Mouse (Mus musculus) kidney, embryonic 15.5 days (tissue): ENCODE results near the gene Cdkn2aip. TPM values are rescaled to one million over a fixed set of nuclear protein-coding genes. Genes with fewer than 3 reads are reported as not detected.

Source experiments
- ATAC-seq: fragments of 200-750 bp; cut with Nextera tagmentation; replicated peaks from 2 replicates; pipeline ENCODE4 v1.8.0; 2017; ENCODE audit warnings: moderate TSS enrichment; ENCODE audit not compliant: low FRiP score
- H3K27ac ChIP-seq: fragments of 300-500 bp; sonication (generic); 2 replicates; pipeline ENCODE4 v1.5.1; 2015; ENCODE audit warnings: mild to moderate bottlenecking, inconsistent platforms
- H3K27me3 ChIP-seq: fragments of 300-500 bp; sonication (generic); 2 replicates; pipeline ENCODE4 v1.6.1; 2015; ENCODE audit warnings: inconsistent platforms
- H3K36me3 ChIP-seq: fragments of 300-500 bp; sonication (generic); 2 replicates; pipeline ENCODE4 v1.6.1; 2015; ENCODE audit warnings: inconsistent platforms
- H3K4me1 ChIP-seq: fragments of 300-500 bp; sonication (generic); 2 replicates; pipeline ENCODE4 v1.6.1; 2015; ENCODE audit warnings: inconsistent platforms
- H3K4me2 ChIP-seq: fragments of 300-500 bp; sonication (generic); 2 replicates; pipeline ENCODE4 v1.6.1; 2015; ENCODE audit warnings: moderate library complexity, mild to moderate bottlenecking, inconsistent platforms
- H3K4me3 ChIP-seq: fragments of 300-500 bp; sonication (generic); replicated peaks from 2 replicates; pipeline ENCODE4 v1.5.1; 2015; ENCODE audit warnings: mild to moderate bottlenecking, inconsistent platforms
- H3K9ac ChIP-seq: fragments of 300-500 bp; sonication (generic); 2 replicates; pipeline ENCODE4 v1.6.1; 2015; ENCODE audit warnings: mild to moderate bottlenecking, inconsistent platforms
- H3K9me3 ChIP-seq: fragments of 300-500 bp; sonication (generic); replicated peaks from 2 replicates; pipeline ENCODE4 v1.6.1; 2016; ENCODE audit warnings: inconsistent platforms
- WGBS: fragments of 180-500 bp; shearing (Covaris S2); methylation state at CpG from one replicate; pipeline ENCODE4 v1.1.7; 2015; ENCODE audit warnings: mixed read lengths; 5-methylcytosine and 5-hydroxymethylcytosine counted together
- polyA plus RNA-seq: library from polyadenylated mRNA; unstranded; fragments of >200 nt; fragmentation: Nextera tagmentation; extraction: Ambion mirVana; gene quantifications from 2 replicates; pipeline ENCODE4 v1.2.1, GENCODE M21; 2015

The Cdkn2aip gene
- polyA plus RNA-seq = 24.5 and 27.9 TPM in 2 replicates

DNA sequence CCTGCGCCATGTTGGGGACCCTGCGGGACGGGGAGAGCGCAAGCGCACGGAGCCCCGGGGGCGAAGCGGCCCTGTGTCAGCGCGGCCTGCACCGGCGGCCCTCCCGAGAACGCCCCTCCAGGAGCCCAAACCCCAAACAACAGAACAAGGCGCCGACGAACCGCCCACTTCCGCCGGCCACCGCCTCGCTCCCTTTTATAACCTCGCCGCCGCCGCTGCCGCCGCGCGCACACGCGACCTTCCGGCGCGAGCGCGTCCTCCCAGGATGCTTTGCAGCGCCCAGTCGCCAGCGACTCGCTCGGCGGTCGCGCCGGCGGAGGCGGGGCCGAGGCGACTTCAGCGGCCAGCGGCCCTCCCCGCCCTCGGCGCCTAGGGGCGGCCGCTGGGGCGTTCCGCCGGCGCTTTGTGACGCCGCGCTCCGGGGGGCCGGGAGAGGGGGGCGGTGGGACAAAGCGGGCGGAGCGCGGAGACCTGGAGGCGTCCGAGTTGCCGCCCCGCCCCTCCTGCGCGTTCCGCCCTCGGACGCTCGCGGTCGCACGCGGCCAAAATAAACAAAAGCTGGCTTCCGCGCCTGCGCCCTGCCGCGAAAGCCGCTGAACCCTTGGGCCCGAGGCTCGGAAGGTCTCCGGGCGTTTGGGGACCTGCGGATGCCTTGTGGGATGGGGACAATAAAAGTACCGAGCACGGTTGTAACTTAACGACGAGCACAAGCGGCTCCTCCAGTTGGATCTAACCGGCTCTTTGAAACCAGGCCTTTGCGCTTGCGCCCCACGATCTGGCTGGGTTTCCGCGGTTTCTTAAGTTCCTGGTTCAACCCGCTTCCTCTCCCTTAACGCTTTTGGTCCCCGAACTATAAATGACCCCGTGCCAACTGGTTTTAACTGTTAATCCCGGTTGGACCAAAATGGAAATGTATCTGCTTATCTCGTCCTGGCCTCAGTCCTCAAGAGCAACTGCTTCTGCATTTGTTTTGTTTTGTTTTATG lies at the start of gene Cdkn2aip:
Gene Cdkn2aip, minus strand, starts transcription at position 172 of the 985 bp plus-strand sequence.
- peaks cover 17% of the 10 kb centered on the region for H3K36me3 ChIP-seq
- peak within 1 kb of the TSS; percentile 80 for H3K4me2 ChIP-seq
- peak within 1 kb of the TSS; percentile 70 for H3K4me3 ChIP-seq
- WGBS = under 1% methylated on average over 106 of the region's 114 CpGs
- H3K9me3 ChIP-seq = no peaks in the 10 kb centered on the region
- H3K4me1 ChIP-seq = peaks cover 16% of the 10 kb centered on the region
- H3K27me3 ChIP-seq = no peaks in the 10 kb centered on the region
- ATAC-seq = peak; percentile 97
- H3K27ac ChIP-seq = peak within 1 kb of the TSS; percentile 98
- peak within 1 kb of the TSS; percentile 71 for H3K9ac ChIP-seq

DNA sequence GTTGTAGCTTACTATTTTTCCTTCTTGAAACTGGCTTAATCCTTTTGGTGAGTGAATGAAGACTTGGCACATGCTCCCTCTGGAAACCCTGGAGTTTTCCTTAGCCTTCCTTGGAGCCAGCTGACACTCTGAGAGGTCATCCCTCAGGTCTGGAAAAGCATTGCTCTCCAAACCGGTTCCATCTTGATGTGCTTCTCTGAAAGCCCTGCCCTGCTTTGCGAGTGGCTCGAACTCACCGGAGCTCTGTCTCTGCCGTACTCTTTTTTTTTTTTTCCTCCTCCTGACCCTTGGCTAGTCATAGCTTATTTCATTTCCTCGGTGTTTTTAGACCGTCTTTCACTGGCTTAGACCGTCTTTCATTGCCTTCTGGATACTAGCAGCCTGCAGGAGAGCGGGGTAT lies 49.5 kb upstream of the Cdkn2aip start:
- ATAC-seq = peak; percentile 16; the same call in 1 of the 2 replicates
- Histone ChIP-seq H3K4me2 (peak overlapping the region; percentile 56), H3K4me1 (peaks cover 32% of the 10 kb centered on the region), H3K9me3 (no peaks in the 10 kb centered on the region), H3K4me3 (no peak overlapping the region), H3K36me3 (no peaks in the 10 kb centered on the region), H3K27me3 (0 out of 2 replicates have a peak, but pooled peaks cover 3% of the 10 kb centered on the region), H3K9ac (no peak overlapping the region), H3K27ac (no peak overlapping the region; the same call in 1 of the 2 replicates)
- 22% methylated on average over 9 of the region's 9 CpGs for WGBS

DNA sequence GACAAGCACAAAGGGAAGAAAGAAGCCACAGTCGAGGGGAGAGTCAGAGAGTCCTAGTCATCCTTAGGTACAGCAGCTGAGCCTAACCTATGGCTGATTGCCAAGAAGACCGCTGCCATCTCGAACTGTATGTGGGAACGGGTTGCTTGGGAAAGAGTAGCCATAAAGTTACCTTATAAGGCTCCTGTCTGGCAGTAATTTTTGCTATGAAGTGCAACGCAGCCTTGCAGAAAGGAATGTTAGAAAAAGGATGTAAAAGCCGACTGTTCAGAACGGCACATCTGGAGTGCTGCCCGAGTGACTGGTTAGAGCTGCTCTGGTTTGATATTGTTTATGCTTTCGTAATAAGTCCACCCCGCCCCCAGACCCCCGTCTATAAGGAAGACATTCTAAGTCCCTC lies 47.0 kb upstream of the Cdkn2aip start:
- WGBS = 49% methylated on average over 11 of the region's 11 CpGs
- no peak for ATAC-seq

DNA sequence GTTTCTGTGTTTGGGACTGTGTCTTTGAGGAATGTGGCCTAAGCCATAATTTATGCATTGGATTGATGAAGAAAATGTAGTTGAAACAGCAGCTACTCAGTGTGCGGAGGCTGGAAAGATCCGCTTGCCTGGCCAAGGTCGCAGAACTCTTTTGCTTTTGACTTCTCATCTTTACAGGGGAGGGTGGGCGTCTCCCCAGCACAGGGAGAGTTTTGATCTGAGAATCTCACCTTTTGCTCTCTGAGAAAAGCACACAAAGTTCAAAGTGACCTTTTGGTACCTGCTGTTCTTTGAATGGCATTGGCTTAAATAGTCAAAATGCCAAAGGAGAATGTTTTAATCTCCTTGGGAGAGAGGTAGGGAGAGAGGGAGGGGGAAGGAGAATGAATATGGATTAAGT lies 46.5 kb upstream of the Cdkn2aip start:
- no peak overlapping the region for H3K4me2 ChIP-seq
- no peak for ATAC-seq
- no peaks in the 10 kb centered on the region for H3K9me3 ChIP-seq
- H3K4me3 ChIP-seq = no peak overlapping the region
- H3K27me3 ChIP-seq = 0 out of 2 replicates have a peak, but pooled peaks cover 3% of the 10 kb centered on the region
- H3K36me3 ChIP-seq = no peaks in the 10 kb centered on the region
- 30% methylated on average over 4 of the region's 4 CpGs for WGBS
- H3K4me1 ChIP-seq = peaks cover 32% of the 10 kb centered on the region
- H3K9ac ChIP-seq = no peak overlapping the region
- H3K27ac ChIP-seq = peak overlapping the region; percentile 29

More for the DNA sequence above, 47.0 kb upstream of the Cdkn2aip start:
- no peak overlapping the region for H3K9ac ChIP-seq
- H3K36me3 ChIP-seq = no peaks in the 10 kb centered on the region
- H3K4me3 ChIP-seq = no peak overlapping the region
- peaks cover 32% of the 10 kb centered on the region for H3K4me1 ChIP-seq
- H3K4me2 ChIP-seq = no peak overlapping the region
- H3K27me3 ChIP-seq = 0 out of 2 replicates have a peak, but pooled peaks cover 3% of the 10 kb centered on the region
- peak overlapping the region; percentile 29; the same call in 1 of the 2 replicates for H3K27ac ChIP-seq
- H3K9me3 ChIP-seq = no peaks in the 10 kb centered on the region

DNA sequence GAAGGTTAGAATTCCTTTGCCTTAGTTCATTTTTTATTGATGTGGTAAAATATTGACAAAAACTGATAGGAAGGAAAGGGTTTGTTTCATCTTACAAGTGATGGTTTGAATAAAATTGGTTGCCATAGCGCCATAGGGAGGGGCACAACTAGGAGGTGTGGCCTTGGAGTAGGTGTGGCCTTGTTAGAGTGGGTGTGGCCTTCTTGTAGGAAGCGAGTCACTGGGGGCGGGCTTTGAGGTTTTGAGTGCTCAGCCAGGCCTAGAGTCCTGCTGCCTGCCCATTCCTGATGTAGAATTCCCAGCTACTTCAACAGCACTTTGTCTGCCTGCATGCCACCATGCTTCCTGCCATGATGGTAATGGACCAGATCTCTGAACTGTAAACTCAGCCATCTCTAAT lies 39.4 kb upstream of the Cdkn2aip start:
- ATAC-seq = no peak
- no peaks in the 10 kb centered on the region for H3K36me3 ChIP-seq
- WGBS = 85% methylated on average over 3 of the region's 3 CpGs

DNA sequence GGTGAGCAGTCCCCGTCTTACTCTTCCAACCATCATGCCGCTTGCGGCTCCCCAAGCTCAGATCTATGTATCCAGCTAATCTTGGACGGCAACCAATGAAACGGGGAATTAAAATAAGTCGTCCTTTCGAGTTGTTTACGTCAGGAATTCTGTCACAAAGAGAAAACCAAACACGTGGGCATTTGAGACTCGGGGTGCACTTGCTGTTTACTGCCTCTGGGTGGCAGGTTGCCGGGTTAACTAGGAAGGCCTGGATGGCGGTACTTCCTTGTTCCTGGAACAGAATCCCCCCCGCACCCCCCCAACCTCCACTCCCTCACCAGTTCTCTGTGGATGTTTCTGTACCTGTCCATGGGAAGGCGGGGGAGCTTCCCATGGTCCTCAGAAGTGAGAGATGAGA lies 36.4 kb upstream of the Cdkn2aip start:
- ATAC-seq = no peak
- Histone ChIP-seq H3K36me3 (no peaks in the 10 kb centered on the region), H3K27me3 (no peaks in the 10 kb centered on the region), H3K4me2 (no peak overlapping the region), H3K4me3 (no peak overlapping the region), H3K4me1 (peaks cover 9% of the 10 kb centered on the region; the same call in 1 of the 2 replicates), H3K27ac (no peak overlapping the region), H3K9ac (no peak overlapping the region), H3K9me3 (no peaks in the 10 kb centered on the region)
- WGBS = 52% methylated on average over 14 of the region's 14 CpGs

More for the DNA sequence above, 39.4 kb upstream of the Cdkn2aip start:
- Histone ChIP-seq H3K4me2 (no peak overlapping the region), H3K27me3 (no peaks in the 10 kb centered on the region), H3K4me3 (no peak overlapping the region), H3K4me1 (no peaks in the 10 kb centered on the region), H3K9me3 (no peaks in the 10 kb centered on the region), H3K9ac (no peak overlapping the region), H3K27ac (no peak overlapping the region)

DNA sequence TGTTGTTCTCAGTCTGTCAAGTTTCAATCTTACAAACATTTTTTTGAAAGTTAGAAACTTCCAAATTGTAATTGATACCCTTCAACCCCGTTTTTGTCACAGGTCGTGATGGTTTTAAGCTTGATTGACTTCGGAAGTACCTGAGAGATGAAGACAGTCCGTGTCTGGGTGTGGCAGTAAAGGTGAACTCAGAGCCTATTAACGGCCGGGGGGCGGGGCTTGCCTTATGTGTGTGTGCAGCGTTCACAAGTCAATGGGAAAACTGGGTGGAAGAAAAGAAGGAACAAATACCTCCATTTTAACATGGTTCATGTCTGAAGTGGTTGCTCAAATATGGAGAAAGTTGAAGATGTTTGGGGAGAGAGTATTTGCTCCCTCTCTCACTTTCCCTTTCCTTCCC lies 35.8 kb upstream of the Cdkn2aip start:
- Histone ChIP-seq H3K27me3 (no peaks in the 10 kb centered on the region), H3K9me3 (no peaks in the 10 kb centered on the region), H3K4me2 (no peak overlapping the region), H3K9ac (no peak overlapping the region), H3K27ac (no peak overlapping the region), H3K4me1 (peaks cover 9% of the 10 kb centered on the region; the same call in 1 of the 2 replicates), H3K36me3 (no peaks in the 10 kb centered on the region), H3K4me3 (no peak overlapping the region)
- 66% methylated on average over 8 of the region's 8 CpGs for WGBS
- no peak for ATAC-seq

DNA sequence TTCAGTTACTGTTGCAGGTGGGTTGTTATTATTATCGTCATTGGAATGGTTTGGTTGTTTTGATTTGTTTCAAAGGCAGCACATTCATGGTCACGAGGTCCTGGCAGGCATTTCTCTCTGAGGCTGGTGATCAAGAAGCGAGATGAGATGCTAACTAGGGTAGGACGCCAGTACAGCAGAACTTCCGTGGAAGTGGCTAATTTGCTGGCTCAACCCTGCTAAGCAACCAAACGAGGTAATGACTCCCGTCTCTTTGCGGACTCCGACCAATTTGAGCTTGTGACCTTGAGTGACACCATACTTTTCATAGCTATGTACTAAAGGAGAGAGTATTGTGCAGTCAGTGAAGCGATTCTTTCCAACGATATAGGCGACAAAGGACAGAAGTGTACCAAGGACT lies 32.6 kb upstream of the Cdkn2aip start:
- Histone ChIP-seq H3K4me3 (no peak overlapping the region), H3K27me3 (no peaks in the 10 kb centered on the region), H3K9ac (no peak overlapping the region), H3K9me3 (no peaks in the 10 kb centered on the region), H3K27ac (0 out of 2 replicates have a peak overlapping the region, but pooled peaks have one; percentile 22), H3K4me1 (peaks cover 16% of the 10 kb centered on the region), H3K4me2 (no peak overlapping the region), H3K36me3 (no peaks in the 10 kb centered on the region)
- 0 out of 2 replicates have a peak, but pooled peaks have one; percentile 27 for ATAC-seq
- 42% methylated on average over 12 of the region's 12 CpGs for WGBS

DNA sequence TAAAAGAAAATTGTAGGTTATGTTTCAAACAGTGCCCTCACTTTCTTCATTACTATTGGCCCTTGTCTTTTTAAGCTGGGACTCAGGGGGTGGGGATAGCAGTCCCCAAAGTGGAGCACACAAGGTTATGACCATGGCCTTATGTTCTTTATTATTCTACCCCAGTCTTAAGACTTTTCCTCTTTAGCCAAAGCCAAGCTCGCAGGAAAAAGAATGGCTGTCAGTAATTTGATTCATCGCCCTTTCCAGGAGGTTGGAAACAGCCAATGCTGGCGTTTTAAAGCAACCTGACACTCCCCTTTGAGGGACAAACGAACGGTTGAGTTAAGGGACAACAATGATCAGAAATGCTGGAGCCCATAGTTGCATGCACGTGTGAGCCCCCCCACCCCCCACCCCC lies 32.1 kb upstream of the Cdkn2aip start:
- ATAC-seq = no peak
- Histone ChIP-seq H3K9ac (no peak overlapping the region), H3K4me1 (peaks cover 16% of the 10 kb centered on the region), H3K27ac (no peak overlapping the region), H3K4me3 (no peak overlapping the region), H3K27me3 (no peaks in the 10 kb centered on the region), H3K9me3 (no peaks in the 10 kb centered on the region), H3K36me3 (no peaks in the 10 kb centered on the region), H3K4me2 (no peak overlapping the region)
- 16% methylated on average over 6 of the region's 6 CpGs for WGBS

DNA sequence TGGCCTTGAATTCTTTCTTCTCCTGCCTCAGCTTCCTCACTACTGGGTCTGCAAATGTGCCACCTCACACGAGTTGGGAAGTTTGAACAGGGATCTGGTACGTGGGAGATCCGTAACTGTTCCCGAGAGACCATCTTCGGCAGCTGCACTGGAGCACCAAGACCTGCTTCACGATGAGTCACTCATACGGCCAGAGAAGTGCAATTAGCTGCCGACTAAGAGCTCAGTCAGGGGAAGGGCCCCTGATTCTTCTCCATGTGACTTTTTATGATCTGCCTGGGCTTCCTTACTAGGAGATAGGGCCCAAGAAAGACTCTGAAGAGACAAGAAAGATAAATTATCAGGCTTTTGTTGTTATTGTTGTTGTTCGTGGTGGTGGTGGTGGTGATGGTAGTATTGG lies 31.1 kb upstream of the Cdkn2aip start:
- Histone ChIP-seq H3K4me2 (no peak overlapping the region), H3K36me3 (no peaks in the 10 kb centered on the region), H3K27me3 (no peaks in the 10 kb centered on the region), H3K4me3 (no peak overlapping the region), H3K9me3 (no peaks in the 10 kb centered on the region), H3K9ac (no peak overlapping the region), H3K4me1 (peaks cover 16% of the 10 kb centered on the region), H3K27ac (no peak overlapping the region)
- WGBS = 66% methylated on average over 9 of the region's 9 CpGs
- no peak for ATAC-seq

DNA sequence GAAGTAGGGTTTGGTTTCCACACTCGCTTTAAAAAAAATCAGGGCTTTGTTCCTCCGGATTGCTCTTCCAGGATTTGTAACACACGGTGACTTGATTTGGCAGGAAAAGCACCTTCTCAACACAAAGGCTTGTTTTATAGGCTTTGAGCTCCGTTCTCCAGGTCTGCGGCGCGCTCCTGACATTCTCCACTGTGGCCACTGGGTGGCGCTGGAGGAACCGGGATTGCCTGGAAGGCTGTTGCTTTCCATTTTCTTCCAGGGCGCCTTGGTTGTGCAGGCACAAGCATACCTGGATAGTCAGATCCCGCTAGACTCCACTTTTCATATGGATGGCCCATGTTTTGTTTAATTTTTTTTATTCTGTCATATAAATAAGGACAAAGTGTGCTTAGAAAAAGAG lies 29.7 kb upstream of the Cdkn2aip start:
- Histone ChIP-seq H3K27me3 (no peaks in the 10 kb centered on the region), H3K9ac (no peak overlapping the region), H3K4me3 (no peak overlapping the region), H3K9me3 (no peaks in the 10 kb centered on the region), H3K27ac (no peak overlapping the region), H3K4me2 (peak overlapping the region; percentile 40), H3K36me3 (no peaks in the 10 kb centered on the region), H3K4me1 (peaks cover 16% of the 10 kb centered on the region)
- WGBS = 8% methylated on average over 11 of the region's 11 CpGs
- peak; percentile 42; the same call in 1 of the 2 replicates for ATAC-seq

DNA sequence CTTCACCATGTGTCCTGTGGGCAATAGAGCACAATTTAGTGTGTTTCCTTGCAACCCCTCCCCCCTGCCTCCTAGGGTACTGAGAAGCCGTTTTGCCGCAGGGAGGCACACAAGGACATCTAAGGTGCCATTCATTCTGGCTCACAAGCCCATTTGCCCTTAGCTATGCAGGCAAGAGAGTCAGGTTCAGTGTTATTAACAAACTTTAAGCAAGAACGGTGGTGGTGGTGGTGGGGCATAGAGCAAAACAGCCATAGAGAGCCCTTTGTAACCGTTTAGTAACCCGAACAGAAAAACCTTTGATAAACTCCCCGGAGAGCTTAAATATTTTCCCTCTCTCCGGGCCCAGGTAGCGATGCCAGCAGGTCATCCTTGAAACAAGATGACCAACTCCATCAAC lies 29.3 kb upstream of the Cdkn2aip start:
- Histone ChIP-seq H3K36me3 (no peaks in the 10 kb centered on the region), H3K9ac (no peak overlapping the region), H3K4me2 (peak overlapping the region; percentile 40), H3K4me1 (peaks cover 16% of the 10 kb centered on the region), H3K4me3 (no peak overlapping the region), H3K9me3 (no peaks in the 10 kb centered on the region), H3K27ac (no peak overlapping the region), H3K27me3 (no peaks in the 10 kb centered on the region)
- no peak for ATAC-seq
- WGBS = 31% methylated on average over 8 of the region's 8 CpGs
